Mouse (Mus musculus) gastrocnemius, adult 2 months (tissue): ENCODE data around the gene Wfdc10. TPM values are rescaled to one million over a fixed set of nuclear protein-coding genes. Genes with fewer than 3 reads are reported as not detected.

Experiments used
- DNase-seq: peaks from one replicate; pipeline ENCODE4 v3.0.0; 2022
- H3K27ac ChIP-seq: fragments of 200-600 bp; 2 replicates; pipeline ENCODE4 v1.8.1; 2022; ENCODE audit warnings: mild to moderate bottlenecking
- H3K4me3 ChIP-seq: fragments of 200-600 bp; 2 replicates; pipeline ENCODE4 v1.8.1; 2022; ENCODE audit warnings: mild to moderate bottlenecking, moderate library complexity
- CTCF ChIP-seq: fragments of 200-600 bp; IDR thresholded peaks from 2 replicates; pipeline ENCODE4 v1.8.1; 2022; ENCODE audit warnings: antibody characterized with exemption, mild to moderate bottlenecking, moderate library complexity
- intact Hi-C: fragments of 180-260 bp; cut with DNase I; formaldehyde crosslinking; loops from one replicate; pipeline ENCODE4 v1.15.1; 2025
- total RNA-seq, 2 experiments: library from RNA; stranded (reverse); gene quantifications; 2 replicates each; pipeline ENCODE4 v1.2.3; 2021

The Wfdc10 gene
- total RNA-seq, 2 experiments from 2014 or later = not detected

GRCm38 (mm10) chr2:164670938-164671337, 15.1 kb downstream of the Wfdc10 start:
- TF ChIP-seq CTCF = no peak
- Histone ChIP-seq H3K27ac (no peak overlapping the region), H3K4me3 (no peak overlapping the region)
- intact Hi-C loops = no loop called here
- no peak for DNase-seq

GRCm38 (mm10) chr2:164673987-164674386, 18.1 kb downstream of the Wfdc10 start, which contains the start of gene Wfdc11:
Wfdc11 (minus strand) TSS chr2:164674087.
- DNase-seq = no peak
- H3K27ac ChIP-seq = no peak within 1 kb of the TSS
- no peak within 1 kb of the TSS for H3K4me3 ChIP-seq
- no peak for TF ChIP-seq CTCF
- intact Hi-C loops = no loop called here

GRCm38 (mm10) chr2:164676103-164676502, 20.3 kb downstream of the Wfdc10 start:
- Histone ChIP-seq H3K4me3 (no peak overlapping the region), H3K27ac (no peak overlapping the region)
- intact Hi-C loops = loop anchor here (5.0 kb wide), 1 partner anchor 51 kb away; no protein-coding TSS in a partner anchor
- TF ChIP-seq CTCF = peak; percentile 12; the same call in 1 of the 2 replicates
- no peak for DNase-seq

- no peak for TF ChIP-seq CTCF
- H3K4me3 ChIP-seq = no peak overlapping the region
- no peak overlapping the region for H3K27ac ChIP-seq
- no peak for DNase-seq
- intact Hi-C loops = loop anchor here (5.0 kb wide), 1 partner anchor 50 kb away; no protein-coding TSS in a partner anchor
Observed at GRCm38 (mm10) chr2:164676916-164677685, 21.3 kb downstream of the Wfdc10 start.

GRCm38 (mm10) chr2:164678848-164679625, 23.2 kb downstream of the Wfdc10 start:
- peak; percentile 71 for TF ChIP-seq CTCF
- DNase-seq = peak; percentile 79
- Histone ChIP-seq H3K27ac (no peak overlapping the region), H3K4me3 (peak overlapping the region; percentile 58)
- intact Hi-C loops = loop anchor here (2.0 to 5.0 kb wide), 2 partner anchors 48 to 120 kb away; no protein-coding TSS in a partner anchor

- Histone ChIP-seq H3K27ac (no peak overlapping the region), H3K4me3 (no peak overlapping the region)
- intact Hi-C loops = loop anchor here (2.0 to 5.0 kb wide), 2 partner anchors 47 to 119 kb away; no protein-coding TSS in a partner anchor
- TF ChIP-seq CTCF = no peak
- no peak for DNase-seq
Observed at GRCm38 (mm10) chr2:164679906-164680305, 24.1 kb downstream of the Wfdc10 start.

GRCm38 (mm10) chr2:164684807-164685206, 29.0 kb downstream of the Wfdc10 start, which contains the start of gene Wfdc13:
Wfdc13 (plus strand) TSS chr2:164685107.
- DNase-seq = no peak
- Histone ChIP-seq H3K27ac (no peak within 1 kb of the TSS), H3K4me3 (no peak within 1 kb of the TSS)
- TF ChIP-seq CTCF = no peak
- intact Hi-C loops = no loop called here

GRCm38 (mm10) chr2:164698201-164698600, 42.4 kb downstream of the Wfdc10 start, which contains the start of gene Spint4:
Spint4 (plus strand) TSS chr2:164698501.
- no peak within 1 kb of the TSS for H3K4me3 ChIP-seq
- TF ChIP-seq CTCF = no peak
- intact Hi-C loops = no loop called here
- H3K27ac ChIP-seq = no peak within 1 kb of the TSS
- no peak for DNase-seq

- intact Hi-C loops = no loop called here
- Histone ChIP-seq H3K4me3 (no peak overlapping the region), H3K27ac (no peak overlapping the region)
- TF ChIP-seq CTCF = no peak
- no peak for DNase-seq
Observed at GRCm38 (mm10) chr2:164700959-164701358, 45.1 kb downstream of the Wfdc10 start.

GRCm38 (mm10) chr2:164701761-164702160, 45.9 kb downstream of the Wfdc10 start:
- no peak for DNase-seq
- TF ChIP-seq CTCF = no peak
- H3K27ac ChIP-seq = no peak overlapping the region
- intact Hi-C loops = no loop called here
- no peak overlapping the region for H3K4me3 ChIP-seq

GRCm38 (mm10) chr2:164704235-164704634, 48.4 kb downstream of the Wfdc10 start:
- H3K27ac ChIP-seq = no peak overlapping the region
- intact Hi-C loops = no loop called here
- DNase-seq = no peak
- TF ChIP-seq CTCF = no peak
- no peak overlapping the region for H3K4me3 ChIP-seq

GRCm38 (mm10) chr2:164705328-164705727, 49.5 kb downstream of the Wfdc10 start:
- no peak overlapping the region for H3K4me3 ChIP-seq
- DNase-seq = no peak
- no peak overlapping the region for H3K27ac ChIP-seq
- TF ChIP-seq CTCF = no peak
- intact Hi-C loops = no loop called here

- DNase-seq = no peak
- no peak for TF ChIP-seq CTCF
- no peak overlapping the region for H3K27ac ChIP-seq
- intact Hi-C loops = no loop called here
- H3K4me3 ChIP-seq = no peak overlapping the region
Observed at GRCm38 (mm10) chr2:164705991-164706390, 50.1 kb downstream of the Wfdc10 start.

Other genes with a start within 250 kb of the Wfdc10 start
- 10 to 100 TPM; 39.8 to 95.4 TPM for gene Sdc4, start 212.2 kb upstream of the Wfdc10 start, total RNA-seq
- gene Sys1, start 199.1 kb upstream of the Wfdc10 start, total RNA-seq = 10 to 100 TPM; 21.7 to 24.7 TPM
- gene Gm20458, start 195.1 kb upstream of the Wfdc10 start, total RNA-seq = 1 to 10 TPM; 7.6 to 9.4 TPM
- gene Trp53tg5, start 182.3 kb upstream of the Wfdc10 start, total RNA-seq = not detected
- 10 to 100 TPM; 12.9 to 25.5 TPM for gene Dbndd2, start 169.9 kb upstream of the Wfdc10 start, total RNA-seq
- 10 to 100 TPM; 27.2 to 33.5 TPM for gene Pigt, start 158.5 kb upstream of the Wfdc10 start, total RNA-seq
- gene Wfdc2, start 93.6 kb upstream of the Wfdc10 start, total RNA-seq = not detected
- not detected for gene Spint3, start 82.6 kb upstream of the Wfdc10 start, total RNA-seq
- gene Wfdc6a, start 70.6 kb upstream of the Wfdc10 start, total RNA-seq = not detected
- gene Eppin, start 62.5 kb upstream of the Wfdc10 start, total RNA-seq = not detected
- gene Wfdc6b, start 42.5 kb upstream of the Wfdc10 start, total RNA-seq = not detected
- not detected for gene Wfdc8, start 42.4 kb upstream of the Wfdc10 start, total RNA-seq
- gene Wfdc16, start 17.2 kb upstream of the Wfdc10 start, total RNA-seq = not detected
- gene Wfdc9, start 537 bp downstream of the Wfdc10 start, total RNA-seq = not detected
- not detected for gene Wfdc11, start 18.0 kb downstream of the Wfdc10 start, total RNA-seq
- gene Wfdc13, start 29.1 kb downstream of the Wfdc10 start, total RNA-seq = not detected
- not detected for gene Spint4, start 42.5 kb downstream of the Wfdc10 start, total RNA-seq
- not detected for gene Spint5, start 59.3 kb downstream of the Wfdc10 start, total RNA-seq
- not detected for gene Wfdc3, start 89.9 kb downstream of the Wfdc10 start, total RNA-seq
- gene Dnttip1, start 89.9 kb downstream of the Wfdc10 start, total RNA-seq = 10 to 100 TPM; 18.5 to 19.4 TPM
- under 1 TPM; 0.20 to 0.33 TPM for gene Ube2c, start 113.9 kb downstream of the Wfdc10 start, total RNA-seq
- over 10,000 TPM; 14,820 to 17,621 TPM for gene Tnnc2, start 123.9 kb downstream of the Wfdc10 start, total RNA-seq
- gene Snx21, start 129.8 kb downstream of the Wfdc10 start, total RNA-seq = 10 to 100 TPM; 20.6 to 25.6 TPM
- gene Acot8, start 148.8 kb downstream of the Wfdc10 start, total RNA-seq = 1 to 10 TPM; 7.9 to 8.6 TPM
- 1 to 10 TPM; 1.2 to 1.4 TPM for gene Zswim3, start 149.1 kb downstream of the Wfdc10 start, total RNA-seq
- 1 to 10 TPM; 4.6 to 4.9 TPM for gene Zswim1, start 166.6 kb downstream of the Wfdc10 start, total RNA-seq
- under 1 TPM in 1 of 2 experiments, not detected in 1; 0.84 TPM for gene Spata25, start 172.5 kb downstream of the Wfdc10 start, total RNA-seq
- gene Ctsa, start 176.8 kb downstream of the Wfdc10 start, total RNA-seq = 10 to 100 TPM; 50.2 to 58.1 TPM
- 10 to 100 TPM; 31.1 to 37.0 TPM for gene Neurl2, start 177.4 kb downstream of the Wfdc10 start, total RNA-seq
- gene Pltp, start 201.7 kb downstream of the Wfdc10 start, total RNA-seq = 10 to 100 TPM; 11.4 to 20.1 TPM
- gene Pcif1, start 223.3 kb downstream of the Wfdc10 start, total RNA-seq = 10 to 100 TPM; 25.6 TPM